Mouse (Mus musculus) kidney, embryonic 15.5 days (tissue): Measurements from ENCODE around the gene Skor1. TPM values are rescaled to one million over a fixed set of nuclear protein-coding genes. Genes with fewer than 3 reads are reported as not detected.

Experiments
- ATAC-seq: fragments of 200-750 bp; cut with Nextera tagmentation; replicated peaks from 2 replicates; pipeline ENCODE4 v1.8.0; 2017; ENCODE audit warnings: moderate TSS enrichment; ENCODE audit not compliant: low FRiP score
- H3K27ac ChIP-seq: fragments of 300-500 bp; sonication (generic); 2 replicates; pipeline ENCODE4 v1.5.1; 2015; ENCODE audit warnings: mild to moderate bottlenecking, inconsistent platforms
- H3K27me3 ChIP-seq: fragments of 300-500 bp; sonication (generic); 2 replicates; pipeline ENCODE4 v1.6.1; 2015; ENCODE audit warnings: inconsistent platforms
- H3K36me3 ChIP-seq: fragments of 300-500 bp; sonication (generic); 2 replicates; pipeline ENCODE4 v1.6.1; 2015; ENCODE audit warnings: inconsistent platforms
- H3K4me1 ChIP-seq: fragments of 300-500 bp; sonication (generic); 2 replicates; pipeline ENCODE4 v1.6.1; 2015; ENCODE audit warnings: inconsistent platforms
- H3K4me2 ChIP-seq: fragments of 300-500 bp; sonication (generic); 2 replicates; pipeline ENCODE4 v1.6.1; 2015; ENCODE audit warnings: moderate library complexity, mild to moderate bottlenecking, inconsistent platforms
- H3K4me3 ChIP-seq: fragments of 300-500 bp; sonication (generic); replicated peaks from 2 replicates; pipeline ENCODE4 v1.5.1; 2015; ENCODE audit warnings: mild to moderate bottlenecking, inconsistent platforms
- H3K9ac ChIP-seq: fragments of 300-500 bp; sonication (generic); 2 replicates; pipeline ENCODE4 v1.6.1; 2015; ENCODE audit warnings: mild to moderate bottlenecking, inconsistent platforms
- H3K9me3 ChIP-seq: fragments of 300-500 bp; sonication (generic); replicated peaks from 2 replicates; pipeline ENCODE4 v1.6.1; 2016; ENCODE audit warnings: inconsistent platforms
- WGBS: fragments of 180-500 bp; shearing (Covaris S2); methylation state at CpG from one replicate; pipeline ENCODE4 v1.1.7; 2015; ENCODE audit warnings: mixed read lengths; 5-methylcytosine and 5-hydroxymethylcytosine counted together
- polyA plus RNA-seq: library from polyadenylated mRNA; unstranded; fragments of >200 nt; fragmentation: Nextera tagmentation; extraction: Ambion mirVana; gene quantifications from 2 replicates; pipeline ENCODE4 v1.2.1, GENCODE M21; 2015

Skor1 gene
- polyA plus RNA-seq, 1 experiment from 2014 or later = not detected

DNA sequence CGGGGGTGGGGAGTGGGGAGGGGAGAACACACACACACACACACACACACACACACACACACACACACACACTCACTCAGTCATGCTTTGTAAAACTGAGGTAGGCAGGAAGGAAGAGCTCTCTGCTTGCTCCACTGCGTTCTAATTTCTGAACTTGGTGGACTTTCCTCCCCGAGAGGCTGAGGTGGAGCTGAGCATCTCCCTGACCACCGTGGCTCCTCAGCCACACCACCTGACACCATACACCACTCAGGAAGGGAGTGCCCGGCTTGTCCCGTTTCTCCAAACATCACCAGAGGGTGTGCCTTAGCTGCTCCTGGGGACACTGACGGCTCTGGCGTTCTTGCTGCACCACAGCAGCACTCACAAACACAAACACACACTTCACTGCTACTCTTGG, 29.5 kb upstream of the Skor1 start:
- Histone ChIP-seq H3K27ac (no peak overlapping the region), H3K9ac (no peak overlapping the region), H3K4me1 (0 out of 2 replicates have a peak, but pooled peaks cover 4% of the 10 kb centered on the region), H3K27me3 (no peaks in the 10 kb centered on the region), H3K4me3 (no peak overlapping the region), H3K4me2 (no peak overlapping the region), H3K36me3 (peaks cover 15% of the 10 kb centered on the region), H3K9me3 (no peaks in the 10 kb centered on the region)
- 61% methylated on average over 8 of the region's 8 CpGs for WGBS
- ATAC-seq = no peak

DNA sequence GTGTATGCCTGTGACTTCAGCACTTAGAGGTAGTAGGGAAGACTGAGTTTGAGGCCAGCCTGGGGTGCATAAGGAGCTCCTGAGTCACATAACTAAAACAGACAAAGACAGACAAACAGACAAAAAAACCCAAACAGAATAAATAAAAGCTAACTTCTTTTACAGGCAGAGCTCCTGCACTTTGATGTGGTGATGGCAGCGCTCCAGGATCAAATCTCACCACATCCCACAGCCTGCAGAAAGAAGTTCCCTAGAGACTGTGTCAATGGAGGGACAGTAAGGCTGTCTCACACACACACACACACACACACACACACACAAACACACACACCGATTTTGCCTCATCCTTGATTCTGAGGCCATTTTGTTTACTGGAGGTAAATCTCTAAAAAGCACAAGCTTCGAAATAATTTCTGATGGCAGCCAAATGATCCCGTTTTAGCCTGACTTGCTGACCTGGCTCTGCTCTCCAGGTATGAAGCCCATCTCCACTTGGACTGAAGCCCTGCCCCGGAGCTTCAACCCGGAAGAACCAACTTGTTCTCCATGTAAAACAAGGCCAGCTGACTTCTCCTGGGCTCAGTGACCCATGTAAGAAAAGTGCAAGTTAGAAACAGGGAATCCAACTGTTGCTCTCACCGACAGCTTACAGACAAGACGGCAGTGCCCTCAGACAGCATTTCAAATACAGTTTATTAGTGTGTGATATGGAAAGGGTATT, 25.4 kb upstream of the Skor1 start:
- Histone ChIP-seq H3K27ac (no peak overlapping the region), H3K4me2 (no peak overlapping the region), H3K9ac (no peak overlapping the region), H3K36me3 (peaks cover 1% of the 10 kb centered on the region), H3K4me1 (peaks cover 13% of the 10 kb centered on the region; the same call in 1 of the 2 replicates), H3K4me3 (no peak overlapping the region), H3K9me3 (no peaks in the 10 kb centered on the region), H3K27me3 (no peaks in the 10 kb centered on the region)
- ATAC-seq = no peak
- 66% methylated on average over 8 of the region's 8 CpGs for WGBS

GRCm38 (mm10) chr9:63171951-63172350, 23.2 kb upstream of the Skor1 start:
- Histone ChIP-seq H3K4me1 (peaks cover 13% of the 10 kb centered on the region; the same call in 1 of the 2 replicates), H3K4me3 (no peak overlapping the region), H3K27ac (no peak overlapping the region), H3K9ac (no peak overlapping the region), H3K4me2 (no peak overlapping the region), H3K36me3 (peaks cover 5% of the 10 kb centered on the region), H3K9me3 (no peaks in the 10 kb centered on the region), H3K27me3 (no peaks in the 10 kb centered on the region)
- ATAC-seq = no peak
- 39% methylated on average over 2 of the region's 2 CpGs for WGBS

DNA sequence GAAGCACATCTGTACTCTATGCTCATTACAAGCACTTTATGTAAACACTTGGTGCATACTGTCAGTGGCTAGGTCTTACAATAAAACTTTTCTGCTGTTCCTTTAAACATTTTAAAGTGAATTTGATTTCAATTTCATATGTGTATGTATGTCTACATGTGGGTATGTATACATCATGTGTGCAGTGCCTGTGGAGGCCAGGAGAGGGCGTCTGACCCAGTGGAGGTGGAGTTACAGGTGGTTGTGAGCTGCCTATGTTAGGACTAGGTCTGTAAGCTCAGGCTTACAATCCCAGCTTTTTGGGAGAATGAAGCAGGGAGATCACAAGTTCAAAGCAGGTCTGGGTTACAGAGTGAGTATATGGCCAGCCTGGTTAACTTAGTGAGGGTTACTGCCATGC, 20.4 kb upstream of the Skor1 start:
- ATAC-seq = no peak
- no peak overlapping the region for H3K9ac ChIP-seq
- peaks cover 6% of the 10 kb centered on the region for H3K36me3 ChIP-seq
- no peak overlapping the region for H3K4me3 ChIP-seq
- H3K27ac ChIP-seq = no peak overlapping the region
- no peaks in the 10 kb centered on the region for H3K9me3 ChIP-seq
- H3K4me2 ChIP-seq = no peak overlapping the region
- WGBS = 86% methylated on average over 1 of the region's 1 CpGs
- no peaks in the 10 kb centered on the region for H3K27me3 ChIP-seq
- H3K4me1 ChIP-seq = peaks cover 9% of the 10 kb centered on the region; the same call in 1 of the 2 replicates

DNA sequence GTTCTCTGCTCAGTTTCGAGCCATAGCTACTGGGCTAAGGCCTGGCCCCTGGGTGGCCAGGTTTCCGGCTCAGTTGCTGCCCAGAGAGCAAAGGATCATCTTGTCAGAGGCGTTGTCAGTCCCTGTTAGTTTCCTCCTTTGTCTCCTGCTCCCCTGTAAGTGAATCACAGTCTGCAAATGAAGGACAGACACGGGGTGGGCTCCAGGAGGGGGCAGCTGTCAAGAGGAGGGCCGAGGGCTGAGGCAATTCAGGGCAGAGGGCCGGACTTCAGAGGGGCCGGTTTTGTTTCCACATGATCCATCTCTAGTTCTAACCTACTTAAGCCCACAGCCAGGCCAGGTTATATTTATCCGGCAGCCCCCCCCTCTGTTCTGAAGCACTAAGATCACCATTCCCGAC, 16.3 kb upstream of the Skor1 start:
- Histone ChIP-seq H3K9me3 (no peaks in the 10 kb centered on the region), H3K4me1 (no peaks in the 10 kb centered on the region), H3K9ac (no peak overlapping the region), H3K27me3 (0 out of 2 replicates have a peak, but pooled peaks cover under 1% of the 10 kb centered on the region), H3K36me3 (peaks cover 18% of the 10 kb centered on the region), H3K4me3 (no peak overlapping the region), H3K27ac (no peak overlapping the region), H3K4me2 (no peak overlapping the region)
- WGBS = 35% methylated on average over 9 of the region's 9 CpGs
- ATAC-seq = no peak

- H3K27ac ChIP-seq = no peak overlapping the region
- H3K36me3 ChIP-seq = peaks cover 13% of the 10 kb centered on the region
- H3K27me3 ChIP-seq = peaks cover 14% of the 10 kb centered on the region
- H3K4me2 ChIP-seq = no peak overlapping the region
- H3K9ac ChIP-seq = no peak overlapping the region
- H3K4me3 ChIP-seq = no peak overlapping the region
- 74% methylated on average over 8 of the region's 8 CpGs for WGBS
- no peak for ATAC-seq
- no peaks in the 10 kb centered on the region for H3K4me1 ChIP-seq
- no peaks in the 10 kb centered on the region for H3K9me3 ChIP-seq
Measured at GRCm38 (mm10) chr9:63163756-63164155, 15.0 kb upstream of the Skor1 start.

DNA sequence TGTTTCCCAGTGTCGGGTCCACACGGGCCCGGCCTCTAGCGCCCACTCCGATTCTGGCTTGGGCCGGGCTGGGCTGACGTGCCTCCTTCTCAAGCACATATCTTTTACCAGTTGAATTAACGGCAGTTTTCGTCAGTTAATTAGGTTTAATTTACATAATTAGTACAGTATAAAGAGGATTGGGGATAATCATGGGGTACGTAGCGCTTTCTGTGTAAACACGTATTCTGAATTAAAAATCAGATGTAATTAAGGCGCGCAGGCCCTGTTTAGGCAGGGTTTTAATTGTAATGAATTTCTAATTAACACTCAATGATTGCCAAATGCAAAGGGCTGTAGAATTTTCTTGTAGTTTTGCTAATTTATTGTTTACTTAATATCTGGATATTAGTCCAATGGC, 3.2 kb upstream of the Skor1 start:
- no peak for ATAC-seq
- Histone ChIP-seq H3K9me3 (0 out of 2 replicates have a peak, but pooled peaks cover 5% of the 10 kb centered on the region), H3K4me3 (no peak overlapping the region), H3K9ac (no peak overlapping the region), H3K27me3 (peaks cover 88% of the 10 kb centered on the region), H3K4me1 (peaks cover 36% of the 10 kb centered on the region), H3K36me3 (no peaks in the 10 kb centered on the region), H3K4me2 (no peak overlapping the region), H3K27ac (no peak overlapping the region)
- 22% methylated on average over 14 of the region's 14 CpGs for WGBS

DNA sequence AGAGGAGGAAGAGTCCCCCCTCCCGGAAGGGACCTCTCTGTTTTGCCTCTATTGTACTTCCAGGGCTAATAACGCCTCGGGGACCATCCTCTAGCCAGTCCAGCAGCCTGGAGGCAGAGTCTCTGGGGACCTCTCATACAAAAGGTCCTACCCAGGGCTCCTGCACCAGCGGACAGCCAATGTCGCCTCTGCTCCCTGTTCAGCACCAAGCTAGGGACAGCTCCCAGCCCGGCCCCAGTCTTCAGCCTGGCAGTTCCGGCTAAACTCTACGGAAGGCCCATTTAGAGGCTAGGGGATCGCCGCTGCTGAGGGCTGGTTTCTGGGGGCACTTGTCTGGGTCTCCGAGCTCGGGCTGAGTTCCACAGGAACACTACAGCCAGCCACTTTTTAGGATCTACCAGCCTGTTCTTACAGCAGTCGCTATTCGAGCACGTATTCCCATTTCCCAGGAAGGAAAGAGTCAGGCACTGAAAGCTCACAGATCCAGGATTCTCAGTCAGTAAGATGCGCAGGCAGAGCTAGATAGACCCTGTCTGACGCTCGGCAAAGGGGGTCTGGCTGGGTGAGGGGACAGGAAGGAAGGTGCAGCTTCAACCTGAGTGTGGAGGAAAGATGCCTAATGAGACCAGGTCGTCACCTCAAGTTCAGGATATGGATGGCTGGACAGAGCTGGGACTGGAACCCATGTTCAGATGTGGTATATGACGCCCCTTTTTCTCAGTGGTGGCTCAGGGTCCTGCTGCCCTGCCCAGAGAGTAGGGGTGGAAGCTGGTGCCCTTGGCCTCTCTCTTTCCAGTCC, 2.5 kb upstream of the Skor1 start:
- WGBS = under 1% methylated on average over 20 of the region's 20 CpGs
- ATAC-seq = peak; percentile 76

DNA sequence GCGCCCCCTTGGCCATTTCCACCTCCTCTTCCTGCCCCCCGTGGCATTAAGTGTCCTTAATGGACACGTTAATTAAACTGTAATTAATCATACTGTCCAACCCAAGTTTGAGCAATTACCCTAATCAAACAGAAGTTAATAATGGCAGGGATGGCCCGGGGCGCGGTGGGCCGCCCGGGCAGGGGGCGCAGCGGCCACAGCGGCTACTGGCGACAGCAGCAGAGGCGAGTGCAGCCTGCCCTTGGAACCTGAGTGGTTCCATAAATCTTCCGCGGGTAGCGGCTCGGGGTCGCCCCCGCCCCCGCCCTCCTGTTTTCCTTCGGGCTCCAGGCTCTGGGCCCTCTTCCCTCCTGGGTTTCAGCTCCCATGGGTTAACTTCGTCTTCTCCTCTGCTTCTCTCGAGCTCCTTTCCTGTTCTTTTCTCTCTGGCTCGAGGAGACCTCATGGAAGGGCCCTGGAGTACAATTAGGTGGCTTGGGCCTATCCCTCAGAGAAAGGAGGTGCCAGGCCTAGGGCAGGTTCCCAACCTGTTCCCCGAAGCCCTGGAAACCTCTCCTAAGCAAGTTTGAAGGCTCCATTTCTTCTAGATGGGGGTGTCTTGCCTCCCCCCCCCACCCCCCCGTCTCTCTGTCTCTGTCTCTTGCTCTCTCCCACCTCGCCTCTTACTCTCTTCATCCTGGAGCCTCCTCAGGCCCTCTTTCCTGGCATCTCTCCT, 1.5 kb upstream of the Skor1 start:
- Histone ChIP-seq H3K36me3 (no peaks in the 10 kb centered on the region), H3K27ac (no peak overlapping the region), H3K9me3 (0 out of 2 replicates have a peak, but pooled peaks cover 5% of the 10 kb centered on the region), H3K4me3 (no peak overlapping the region), H3K27me3 (peaks cover 95% of the 10 kb centered on the region), H3K9ac (no peak overlapping the region), H3K4me2 (no peak overlapping the region), H3K4me1 (peaks cover 53% of the 10 kb centered on the region)
- no peak for ATAC-seq
- under 1% methylated on average over 27 of the region's 27 CpGs for WGBS

More for the DNA sequence above, 2.5 kb upstream of the Skor1 start:
- Histone ChIP-seq H3K9ac (no peak overlapping the region), H3K4me3 (no peak overlapping the region), H3K9me3 (0 out of 2 replicates have a peak, but pooled peaks cover 5% of the 10 kb centered on the region), H3K4me2 (0 out of 2 replicates have a peak overlapping the region, but pooled peaks have one; percentile 27), H3K4me1 (peaks cover 43% of the 10 kb centered on the region), H3K36me3 (no peaks in the 10 kb centered on the region), H3K27me3 (peaks cover 91% of the 10 kb centered on the region), H3K27ac (no peak overlapping the region)

DNA sequence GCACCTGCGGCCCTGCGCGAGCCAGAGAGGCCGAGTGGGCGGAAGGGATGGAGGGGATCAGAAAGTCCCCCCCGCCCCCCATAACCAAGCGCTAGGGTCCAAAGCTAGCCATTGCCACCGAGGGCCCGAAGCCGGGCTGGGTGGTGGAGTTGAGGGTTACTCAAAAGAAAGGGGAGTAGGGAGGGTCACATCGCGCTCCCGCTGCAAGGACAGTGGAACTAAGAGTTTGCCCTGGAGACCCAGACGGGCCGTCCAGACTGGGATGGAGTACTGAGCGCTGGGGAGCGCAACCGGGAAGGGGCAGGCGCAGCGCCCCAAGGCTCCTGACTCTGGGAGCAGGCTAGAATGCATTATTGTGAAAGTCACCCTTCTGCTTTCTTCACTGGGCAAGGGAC, 608 bp upstream of the Skor1 start:
- H3K36me3 ChIP-seq = no peaks in the 10 kb centered on the region
- H3K9ac ChIP-seq = no peak overlapping the region
- H3K27ac ChIP-seq = no peak overlapping the region
- H3K27me3 ChIP-seq = peaks cover 100% of the 10 kb centered on the region
- H3K4me1 ChIP-seq = peaks cover 62% of the 10 kb centered on the region
- H3K4me2 ChIP-seq = peak overlapping the region; percentile 85
- 1% methylated on average over 20 of the region's 20 CpGs for WGBS
- no peak for ATAC-seq
- H3K4me3 ChIP-seq = peak overlapping the region; percentile 49
- 0 out of 2 replicates have a peak, but pooled peaks cover 5% of the 10 kb centered on the region for H3K9me3 ChIP-seq

DNA sequence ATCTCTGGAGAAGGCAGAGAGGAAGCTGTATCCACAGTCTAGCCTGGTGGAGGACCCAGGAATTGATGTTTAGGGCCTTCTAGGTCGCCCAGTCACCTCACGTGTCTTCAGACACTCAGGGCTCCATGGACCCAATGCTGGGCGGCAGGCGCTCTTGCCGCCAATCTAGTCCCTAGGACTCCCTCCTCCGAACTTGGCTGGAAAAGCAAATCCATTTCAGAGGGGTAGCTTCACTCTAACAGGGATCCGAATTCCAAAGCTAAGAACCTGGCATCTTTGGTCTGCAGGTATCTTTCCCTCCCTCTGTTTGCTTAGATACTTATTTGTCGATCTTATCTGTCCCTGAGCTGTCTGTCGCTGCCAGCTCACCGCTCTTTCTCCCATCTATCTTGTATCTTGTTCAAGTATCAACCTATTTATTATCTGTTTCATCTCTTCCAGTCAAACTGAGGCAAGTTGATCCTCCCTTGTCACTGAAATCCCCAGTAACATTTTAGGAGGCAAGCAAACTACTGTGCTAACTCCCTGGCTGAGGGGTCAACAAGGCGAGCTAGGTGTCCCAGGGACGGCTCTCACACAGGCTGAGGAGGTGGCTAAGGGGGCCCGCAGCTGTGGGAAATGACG, 863 bp downstream of the Skor1 start:
- H3K9ac ChIP-seq = no peak overlapping the region
- no peak overlapping the region for H3K27ac ChIP-seq
- ATAC-seq = no peak
- peaks cover 76% of the 10 kb centered on the region for H3K4me1 ChIP-seq
- no peak overlapping the region; the same call in 1 of the 2 replicates for H3K4me3 ChIP-seq
- H3K9me3 ChIP-seq = no peaks in the 10 kb centered on the region
- no peaks in the 10 kb centered on the region for H3K36me3 ChIP-seq
- H3K4me2 ChIP-seq = peak overlapping the region; percentile 85; the same call in 1 of the 2 replicates
- H3K27me3 ChIP-seq = peaks cover 100% of the 10 kb centered on the region
- WGBS = 3% methylated on average over 14 of the region's 14 CpGs
